Mouse (Mus musculus) bone marrow, adult 2 months (tissue): ENCODE measurements around the gene 1700016H13Rik.

ENCODE experiments used
- CTCF ChIP-seq: fragments of 200-500 bp; IDR thresholded peaks from 2 replicates; pipeline ENCODE4 v1.5.1; 2011; ENCODE audit warnings: low read length, control low read depth; ENCODE audit not compliant: control insufficient read depth, insufficient read depth
- POLR2A ChIP-seq: fragments of 200-500 bp; IDR thresholded peaks from 2 replicates; pipeline ENCODE4 v1.6.1; 2011; ENCODE audit warnings: low read depth, mild to moderate bottlenecking, control low read depth, low read length, borderline replicate concordance; ENCODE audit not compliant: control insufficient read depth

DNA sequence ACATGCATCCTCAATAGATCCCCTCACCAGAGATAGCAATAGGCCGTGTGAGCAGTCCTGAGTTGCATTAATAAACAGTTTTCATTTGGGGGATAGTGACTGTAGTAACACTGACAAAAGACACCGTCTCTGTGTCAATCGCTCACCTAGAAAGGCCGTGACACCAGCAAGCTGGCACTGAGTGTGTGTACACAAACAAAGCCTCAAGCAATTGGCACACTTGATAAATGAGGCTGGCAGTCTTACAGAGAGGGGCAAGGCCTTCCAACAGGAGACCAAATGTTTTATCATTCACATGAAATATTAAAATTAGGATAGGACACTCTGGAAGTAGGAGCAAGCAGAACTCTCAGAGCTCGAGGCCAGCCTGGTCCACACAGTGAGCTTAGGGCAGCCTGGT is 33.5 kb downstream of the 1700016H13Rik start:
- no peak for TF ChIP-seq CTCF
- no peak for TF ChIP-seq POLR2A
